Mouse (Mus musculus) testis, adult 2 months (tissue): ENCODE results near the gene Bglap2. TPM values are rescaled to one million over a fixed set of nuclear protein-coding genes. Genes with fewer than 3 reads are reported as not detected.

Source experiments
- H3K27ac ChIP-seq: fragments of 200-500 bp; 2 replicates; pipeline ENCODE4 v1.5.1; 2012; ENCODE audit warnings: low read depth, low read length; ENCODE audit not compliant: control insufficient read depth, insufficient read depth
- H3K27me3 ChIP-seq: fragments of 200-500 bp; 2 replicates; pipeline ENCODE4 v1.6.1; 2012; ENCODE audit warnings: mild to moderate bottlenecking, low read length, moderate library complexity; ENCODE audit not compliant: control insufficient read depth, insufficient read depth
- H3K36me3 ChIP-seq: fragments of 200-500 bp; 2 replicates; pipeline ENCODE4 v1.6.1; 2012; ENCODE audit warnings: mild to moderate bottlenecking, low read length; ENCODE audit not compliant: control insufficient read depth, insufficient read depth
- H3K4me1 ChIP-seq: fragments of 200-500 bp; 2 replicates; pipeline ENCODE4 v1.6.1; 2012; ENCODE audit warnings: low read length; ENCODE audit not compliant: control insufficient read depth, insufficient read depth
- H3K4me3 ChIP-seq: fragments of 200-500 bp; 2 replicates; pipeline ENCODE4 v1.5.1; 2012; ENCODE audit warnings: low read depth, mild to moderate bottlenecking, low read length, moderate library complexity, mixed read lengths; ENCODE audit not compliant: control insufficient read depth
- CTCF ChIP-seq: fragments of 200-500 bp; IDR thresholded peaks from 2 replicates; pipeline ENCODE4 v1.5.1; 2012; ENCODE audit warnings: low read depth, mild to moderate bottlenecking, inconsistent platforms, low read length, moderate library complexity; ENCODE audit not compliant: control insufficient read depth, insufficient read depth, insufficient replicate concordance
- POLR2A ChIP-seq: fragments of 200-500 bp; IDR thresholded peaks from 2 replicates; pipeline ENCODE4 v1.6.1; 2012; ENCODE audit warnings: low read depth, mild to moderate bottlenecking, inconsistent platforms, low read length, moderate library complexity; ENCODE audit not compliant: control insufficient read depth
- polyA plus RNA-seq: library from polyadenylated mRNA; depleted of rRNA; stranded (reverse); fragments of >200 nt; gene quantifications from 2 replicates; pipeline ENCODE4 v1.2.3, GENCODE M21; 2012

Gene Bglap2
- polyA plus RNA-seq, 1 experiment = 0.42 TPM

GRCm38 (mm10) chr3:88418016-88418415 is 39.5 kb upstream of the Bglap2 start:
- Histone ChIP-seq H3K36me3 (peaks cover 4% of the 10 kb centered on the region), H3K4me1 (no peaks in the 10 kb centered on the region), H3K27ac (no peak overlapping the region), H3K4me3 (no peak overlapping the region), H3K27me3 (no peaks in the 10 kb centered on the region)
- no peak for TF ChIP-seq CTCF
- TF ChIP-seq POLR2A = no peak

DNA sequence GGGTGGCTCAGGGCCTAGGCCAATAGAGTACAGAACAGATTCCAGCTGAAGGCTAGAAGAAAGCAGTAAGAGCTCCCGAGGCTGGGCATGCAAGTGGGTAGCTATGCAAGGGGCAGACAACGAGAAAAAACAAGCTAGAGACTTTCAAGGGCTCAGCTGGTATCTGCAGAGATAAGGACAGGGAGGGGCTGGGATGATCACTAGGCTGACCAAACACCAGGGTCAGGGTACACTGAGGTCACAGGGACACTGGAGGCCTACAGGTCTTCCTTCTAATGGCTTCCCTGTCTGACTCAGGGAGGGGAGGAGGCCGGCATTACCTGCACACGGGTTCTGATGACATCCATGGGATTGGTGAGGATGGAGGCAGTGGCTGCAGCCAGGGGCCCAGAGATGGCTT is 37.2 kb upstream of the Bglap2 start:
- H3K4me1 ChIP-seq = peaks cover 3% of the 10 kb centered on the region; the same call in 1 of the 2 replicates
- peaks cover 4% of the 10 kb centered on the region for H3K36me3 ChIP-seq
- no peak overlapping the region for H3K27ac ChIP-seq
- H3K27me3 ChIP-seq = no peaks in the 10 kb centered on the region
- no peak overlapping the region for H3K4me3 ChIP-seq
- no peak for TF ChIP-seq CTCF

DNA sequence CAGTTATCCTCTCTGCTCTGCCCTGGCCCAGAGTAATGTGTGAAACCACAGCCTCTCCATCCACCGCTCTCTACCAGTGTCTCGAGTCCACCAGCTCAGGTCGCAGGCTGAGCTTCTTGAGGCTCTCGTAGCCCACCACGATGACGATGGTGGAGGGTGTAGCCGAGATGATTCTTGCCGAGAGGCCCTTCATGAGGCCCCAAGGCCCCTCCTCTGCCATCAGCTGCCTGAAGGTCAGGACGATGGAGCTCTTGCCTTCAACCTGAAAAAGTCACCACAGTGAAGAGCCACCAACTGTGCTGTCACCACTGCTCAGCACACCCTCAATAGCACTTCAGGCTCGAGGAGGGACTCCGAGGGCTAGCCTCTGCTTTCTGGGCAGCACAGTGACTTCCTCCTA is 34.1 kb upstream of the Bglap2 start:
- no peaks in the 10 kb centered on the region for H3K27me3 ChIP-seq
- H3K4me3 ChIP-seq = no peak overlapping the region
- TF ChIP-seq POLR2A (no peak), CTCF (no peak)
- no peak overlapping the region for H3K27ac ChIP-seq
- peaks cover 9% of the 10 kb centered on the region for H3K4me1 ChIP-seq
- H3K36me3 ChIP-seq = no peaks in the 10 kb centered on the region; the same call in 1 of the 2 replicates

DNA sequence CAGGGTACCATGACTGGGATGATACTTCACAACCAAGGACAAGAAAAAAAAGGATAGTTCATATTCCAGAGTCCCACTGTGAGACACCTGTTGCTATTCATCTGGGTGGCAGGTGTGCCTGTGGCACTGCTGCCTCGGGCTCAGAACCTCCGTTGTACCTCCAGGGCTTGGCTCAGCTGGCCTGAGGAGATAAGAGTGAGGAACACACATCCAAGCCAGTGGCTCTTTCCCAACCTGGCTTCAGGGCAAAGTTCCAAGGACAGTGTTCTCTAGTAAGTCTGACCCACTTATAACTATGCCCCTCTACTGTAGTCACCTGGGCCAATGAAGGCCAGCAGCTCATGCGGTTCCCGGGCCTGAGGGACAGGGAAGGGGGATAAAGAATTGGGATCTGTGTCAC is 33.2 kb upstream of the Bglap2 start:
- Histone ChIP-seq H3K4me1 (peaks cover 9% of the 10 kb centered on the region), H3K27ac (no peak overlapping the region), H3K36me3 (no peaks in the 10 kb centered on the region), H3K27me3 (no peaks in the 10 kb centered on the region), H3K4me3 (no peak overlapping the region)
- TF ChIP-seq CTCF (no peak), POLR2A (no peak)

- peak overlapping the region; percentile 54 for H3K27ac ChIP-seq
- H3K4me3 ChIP-seq = peak overlapping the region; percentile 61
- no peak for TF ChIP-seq CTCF
- TF ChIP-seq POLR2A = no peak
- H3K36me3 ChIP-seq = no peaks in the 10 kb centered on the region
- H3K27me3 ChIP-seq = no peaks in the 10 kb centered on the region
- H3K4me1 ChIP-seq = peaks cover 9% of the 10 kb centered on the region
These were observed 32.1 kb upstream of the Bglap2 start for GRCm38 (mm10) chr3:88410645-88411031.

DNA sequence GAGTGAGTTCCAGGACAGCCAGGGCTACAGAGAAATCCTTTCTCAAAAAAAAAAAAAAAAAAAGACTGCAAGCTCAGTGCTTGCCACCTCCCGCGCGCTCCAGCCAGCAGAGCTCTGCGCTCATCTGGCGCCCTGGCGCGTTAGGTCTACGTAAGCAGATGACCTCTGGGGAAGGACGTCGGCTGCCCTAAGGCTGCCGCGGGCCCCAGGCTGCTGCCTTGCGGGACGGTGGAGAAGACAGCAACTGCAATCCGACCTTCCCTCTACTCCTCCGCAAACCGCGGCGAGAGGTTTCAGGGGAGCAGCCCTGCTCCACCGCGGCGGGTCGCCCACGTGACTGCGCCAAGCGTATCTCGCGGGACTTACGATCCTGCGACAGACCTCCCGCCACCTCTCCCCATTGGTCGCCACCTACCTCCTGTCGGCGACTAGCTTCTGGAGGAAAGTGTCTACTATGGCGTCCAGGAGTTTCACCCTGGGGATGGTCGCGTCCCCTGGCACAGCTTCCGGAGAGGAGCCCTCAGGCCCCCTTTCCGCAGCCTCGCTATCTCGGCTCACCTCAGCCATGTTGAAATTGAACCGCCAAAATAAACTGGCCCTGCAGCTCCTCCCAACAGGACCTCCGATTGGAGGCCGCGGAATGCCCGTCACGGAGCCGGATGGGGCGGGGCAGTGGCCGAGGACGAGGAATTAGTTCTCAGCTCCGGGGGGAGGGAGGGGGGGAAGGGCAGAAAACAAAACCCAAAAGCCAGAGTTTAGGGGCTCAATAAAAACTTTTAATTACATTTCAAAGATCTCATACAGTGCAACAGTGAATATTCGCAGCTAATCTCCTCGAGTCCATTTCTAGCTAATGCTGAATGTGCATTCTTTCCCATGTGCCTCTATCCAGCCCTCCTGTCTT is 31.5 kb upstream of the Bglap2 start, which contains the start of gene Pmf1:
Gene Pmf1, minus strand, starts transcription at position 591 of the 904 bp plus-strand sequence.
- Histone ChIP-seq H3K36me3 (no peaks in the 10 kb centered on the region), H3K27ac (peak within 1 kb of the TSS; percentile 96)

GRCm38 (mm10) chr3:88408953-88409352 is 30.5 kb upstream of the Bglap2 start:
- no peaks in the 10 kb centered on the region; the same call in 1 of the 2 replicates for H3K36me3 ChIP-seq
- no peaks in the 10 kb centered on the region for H3K27me3 ChIP-seq
- no peak overlapping the region for H3K4me3 ChIP-seq
- H3K27ac ChIP-seq = no peak overlapping the region
- peaks cover 9% of the 10 kb centered on the region for H3K4me1 ChIP-seq
- TF ChIP-seq CTCF = no peak
- no peak for TF ChIP-seq POLR2A

More for the DNA sequence above, 31.5 kb upstream of the Bglap2 start, which contains the start of gene Pmf1:
- Histone ChIP-seq H3K27me3 (no peaks in the 10 kb centered on the region), H3K4me3 (peak within 1 kb of the TSS; percentile 96), H3K4me1 (peaks cover 9% of the 10 kb centered on the region)
- TF ChIP-seq POLR2A (peak; percentile 88), CTCF (no peak)
